Mouse (Mus musculus) T-cell, adult 66 days (primary cell): ENCODE results near the gene Krt82. TPM values are rescaled to one million over a fixed set of nuclear protein-coding genes. Genes with fewer than 3 reads are reported as not detected.

Experiments
- total RNA-seq, 2 experiments: library from RNA; stranded (reverse); gene quantifications; 3 replicates in 1 of 2; 4 replicates in 1 of 2; pipeline ENCODE4 v1.2.4; 2023

The Krt82 gene
- total RNA-seq = not detected

GRCm38 (mm10) chr15:101550567-101550966, at the start of gene Krt82:
Gene Krt82, minus strand, starts transcription at chr15:101550667.

DNA sequence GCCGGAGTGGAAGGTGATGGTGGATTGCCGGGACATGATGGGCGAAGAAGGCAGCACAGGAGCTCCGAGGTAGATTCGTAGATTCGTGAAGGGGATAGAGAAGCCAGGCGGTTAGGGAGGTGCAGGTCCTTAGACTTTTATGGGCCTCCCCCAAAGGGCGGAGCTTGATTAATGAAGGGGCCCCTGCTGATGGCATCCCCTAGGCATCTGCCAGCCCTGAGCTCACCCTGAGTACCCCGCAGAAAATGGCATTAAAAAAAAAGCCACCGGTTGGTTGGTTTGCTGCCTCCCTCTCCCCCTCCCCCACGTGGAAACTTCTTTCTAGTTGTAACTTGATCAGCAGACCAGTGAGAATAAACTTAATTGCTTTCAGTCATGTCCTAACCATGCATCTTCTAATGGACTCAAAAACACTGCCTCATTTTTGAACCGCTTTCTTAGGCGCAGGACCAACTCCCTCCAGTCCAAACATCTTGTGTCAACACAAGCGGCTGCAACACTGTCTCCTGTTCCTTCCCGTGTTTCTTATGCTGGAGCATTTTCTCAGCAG, 23.4 kb upstream of the Krt82 start, which contains the start of gene Krt75:
Gene Krt75 (minus strand): TSS at position 109 of the 550 bp plus-strand sequence.

DNA sequence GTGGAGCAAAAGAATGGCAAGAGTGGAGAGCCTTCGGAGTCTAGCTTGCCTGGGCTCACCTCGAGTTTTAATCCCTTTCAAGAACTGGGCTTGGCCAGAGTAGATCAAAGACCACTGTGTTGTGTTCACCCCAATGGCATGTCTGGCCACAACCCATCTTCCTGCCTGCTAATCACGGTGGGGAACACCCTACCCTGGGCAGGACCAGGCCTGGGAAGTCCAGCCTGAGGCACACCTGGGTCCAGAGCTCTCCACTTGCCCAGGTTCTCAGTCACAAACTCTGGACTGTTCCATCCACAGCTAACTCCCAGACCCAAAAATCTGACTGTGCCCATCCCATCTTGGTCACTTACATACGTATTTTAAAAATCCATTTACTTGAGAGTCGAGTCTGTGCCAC, 12.4 kb upstream of the Krt82 start, which contains the start of gene Krt90:
Gene Krt90 (minus strand): TSS at position 101 of the 400 bp plus-strand sequence.

GRCm38 (mm10) chr15:101532720-101533119, 17.7 kb downstream of the Krt82 start, which contains the start of gene Krt84:
Gene Krt84, minus strand, starts transcription at chr15:101532820.

DNA sequence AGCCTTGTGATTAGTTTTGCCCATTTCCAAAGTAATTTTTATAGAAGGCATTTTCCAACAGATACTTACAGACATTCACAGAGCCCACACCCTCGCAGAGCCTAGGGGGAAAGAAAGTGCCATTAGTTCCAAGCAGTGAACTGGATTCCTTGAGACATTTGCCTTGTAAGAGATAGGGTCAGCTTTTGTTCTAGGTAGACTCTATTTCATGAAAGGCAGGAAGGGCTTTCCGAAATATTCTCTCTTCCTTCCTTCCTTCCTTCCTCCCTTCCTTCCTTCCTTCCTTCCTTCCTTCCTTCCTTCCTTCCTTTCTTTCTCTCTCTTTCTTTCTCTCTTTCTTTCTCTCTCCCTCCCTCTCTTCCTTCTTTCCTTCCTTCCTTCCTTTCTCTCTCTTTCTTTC, 33.3 kb downstream of the Krt82 start, which contains the start of gene Gm49425:
Gene Gm49425 (minus strand): TSS at position 101 of the 400 bp plus-strand sequence.

DNA sequence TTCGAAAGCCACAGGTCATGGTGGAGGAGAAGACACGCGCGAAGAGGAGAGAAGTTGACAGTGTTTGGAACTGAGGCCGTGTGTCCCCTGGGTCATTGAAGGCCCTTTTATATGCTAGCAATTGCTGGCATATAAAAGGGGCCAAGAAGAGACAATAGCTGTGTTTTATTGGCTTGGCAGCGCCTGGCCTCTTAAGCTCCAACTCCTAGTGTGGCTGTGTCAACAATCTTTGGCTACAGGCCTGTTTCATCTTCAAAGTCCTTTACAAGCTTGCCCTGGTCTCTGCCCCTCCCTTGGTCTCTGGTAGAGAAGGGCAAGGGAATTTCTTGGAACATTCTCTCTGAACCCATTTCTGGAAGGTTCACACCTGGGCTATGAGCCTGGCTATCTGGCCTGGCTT, 59.0 kb downstream of the Krt82 start, which contains the start of gene Krt83:
Gene Krt83 (minus strand): TSS at position 82 of the 400 bp plus-strand sequence.

Other genes starting within 250 kb of the Krt82 start
- not detected for gene Krt80, start 180.5 kb downstream of the Krt82 start, total RNA-seq
- not detected for gene Krt7, start 139.6 kb downstream of the Krt82 start, total RNA-seq
- gene Krt87, start 111.9 kb downstream of the Krt82 start, total RNA-seq = not detected
- gene Krt88, start 102.9 kb downstream of the Krt82 start, total RNA-seq = not detected
- not detected for gene Krt81, start 86.9 kb downstream of the Krt82 start, total RNA-seq
- not detected for gene Krt86, start 77.2 kb downstream of the Krt82 start, total RNA-seq
- under 1 TPM; 0.55 to 0.95 TPM for gene Krt83, start 59.2 kb downstream of the Krt82 start, total RNA-seq
- gene Gm49425, start 33.4 kb downstream of the Krt82 start, total RNA-seq = not detected
- gene Krt84, start 17.8 kb downstream of the Krt82 start, total RNA-seq = not detected
- gene Krt90, start 12.3 kb upstream of the Krt82 start, total RNA-seq = not detected
- not detected for gene Krt75, start 23.2 kb upstream of the Krt82 start, total RNA-seq
- gene Gm5414, start 77.5 kb upstream of the Krt82 start, total RNA-seq = not detected
- not detected for gene Gm5478, start 96.7 kb upstream of the Krt82 start, total RNA-seq
- not detected for gene Krt6b, start 129.6 kb upstream of the Krt82 start, total RNA-seq
- gene Krt6a, start 143.6 kb upstream of the Krt82 start, total RNA-seq = not detected
- gene Krt5, start 162.2 kb upstream of the Krt82 start, total RNA-seq = not detected
- not detected for gene Krt71, start 192.4 kb upstream of the Krt82 start, total RNA-seq
- gene Krt72, start 235.8 kb upstream of the Krt82 start, total RNA-seq = not detected